Mouse (Mus musculus) layer of hippocampus, adult 8-10 months (tissue): ENCODE measurements around the gene Cacnb4. TPM values are rescaled to one million over a fixed set of nuclear protein-coding genes. Genes with fewer than 3 reads are reported as not detected.

Experiments
- DNase-seq, 2 experiments: peaks; one replicate each; pipeline ENCODE4 v3.0.0; 2022; ENCODE audit warnings: low spot score in 2 of 2
- total RNA-seq, 4 experiments: library from RNA; stranded (reverse); gene quantifications; 2 replicates each; pipeline ENCODE4 v1.2.4; 2022

The Cacnb4 gene
- total RNA-seq, 4 experiments from 2014 or later: 79.3 to 85.5 (median 80.2) TPM

GRCm38 (mm10) chr2:52570781-52571180, 105.8 kb downstream of the Cacnb4 start:
- DNase-seq: no peak

DNA sequence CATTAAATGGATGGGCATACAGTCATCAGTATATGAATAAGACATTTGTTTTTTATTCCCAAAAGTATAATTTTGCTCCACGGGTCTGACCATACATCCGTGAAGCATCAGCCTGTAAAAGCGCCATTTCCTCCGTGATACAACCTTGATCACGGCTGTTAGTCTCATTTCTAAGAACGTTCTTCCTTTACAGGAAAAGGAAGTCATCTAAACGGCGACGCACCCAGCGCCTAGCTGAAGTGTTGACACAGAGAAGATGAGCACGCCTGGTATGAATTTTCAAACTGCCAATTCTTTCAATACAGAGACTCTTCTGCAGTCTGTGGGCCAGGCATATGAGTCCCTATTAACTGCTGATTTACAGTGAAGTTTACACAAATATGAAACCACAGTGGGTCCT, 106.5 kb downstream of the Cacnb4 start:
- DNase-seq: no peak

GRCm38 (mm10) chr2:52568131-52568530, 108.5 kb downstream of the Cacnb4 start:
- DNase-seq: no peak

DNA sequence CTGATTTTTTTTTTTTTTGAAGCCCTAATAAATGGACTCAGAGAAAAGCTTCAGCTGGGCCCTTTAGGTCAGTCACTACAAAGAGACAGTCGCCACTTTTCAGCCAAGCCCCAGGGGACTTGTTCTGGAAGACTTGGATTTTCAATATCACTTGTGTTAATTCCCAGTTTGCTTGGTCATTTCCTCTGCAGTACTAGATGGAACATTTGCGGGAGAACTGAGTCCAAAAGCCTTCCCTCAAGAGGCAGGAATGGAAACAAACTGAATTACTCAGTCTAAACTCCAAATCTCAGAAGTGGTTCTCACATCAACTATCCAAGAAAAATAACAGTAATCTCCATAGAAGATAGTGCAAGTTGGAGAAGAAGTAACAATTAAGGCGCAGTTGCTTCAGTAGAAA, 109.2 kb downstream of the Cacnb4 start:
- DNase-seq: no peak

DNA sequence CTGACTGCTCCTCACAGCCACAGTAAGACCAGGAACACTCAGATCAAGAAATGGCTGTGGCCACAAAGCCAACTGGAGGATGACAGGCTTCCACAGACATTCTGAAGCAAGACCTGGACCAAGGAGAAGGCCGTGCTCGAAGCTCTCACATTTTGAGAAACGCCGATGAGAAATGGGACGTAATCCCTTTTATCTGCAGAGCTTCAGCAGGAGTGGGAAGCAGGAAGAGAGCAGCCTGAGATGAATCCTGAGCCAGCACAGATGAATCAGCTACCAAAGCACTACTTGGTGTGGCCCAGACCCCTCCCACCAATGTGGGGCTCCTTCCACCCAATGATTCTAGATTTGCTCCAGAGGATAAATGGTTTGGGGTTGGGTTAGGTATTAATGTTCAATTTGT, 113.4 kb downstream of the Cacnb4 start:
- no peak for DNase-seq

GRCm38 (mm10) chr2:52562356-52562755, 114.3 kb downstream of the Cacnb4 start:
- DNase-seq: no peak

DNA sequence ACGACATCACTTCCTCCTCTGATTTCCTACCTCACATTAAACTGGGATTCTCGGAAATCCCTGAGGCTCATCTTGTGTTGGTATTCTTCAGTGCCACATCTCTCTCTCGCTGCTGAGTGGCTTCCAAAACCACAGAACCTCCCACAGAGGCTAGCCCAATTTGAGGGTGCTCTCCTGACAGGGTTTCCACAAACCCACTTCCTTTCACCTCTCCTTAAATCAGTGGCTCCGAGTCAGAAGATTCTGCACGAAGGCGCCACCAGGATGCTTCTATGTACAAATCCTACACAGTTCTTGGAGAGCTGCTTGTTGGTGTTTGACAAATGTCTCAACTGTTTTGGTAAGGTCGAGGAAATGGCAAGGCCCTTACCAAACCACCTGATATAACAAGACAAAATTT, 115.5 kb downstream of the Cacnb4 start:
- DNase-seq: no peak

GRCm38 (mm10) chr2:52560266-52560665, 116.4 kb downstream of the Cacnb4 start:
- DNase-seq: no peak

DNA sequence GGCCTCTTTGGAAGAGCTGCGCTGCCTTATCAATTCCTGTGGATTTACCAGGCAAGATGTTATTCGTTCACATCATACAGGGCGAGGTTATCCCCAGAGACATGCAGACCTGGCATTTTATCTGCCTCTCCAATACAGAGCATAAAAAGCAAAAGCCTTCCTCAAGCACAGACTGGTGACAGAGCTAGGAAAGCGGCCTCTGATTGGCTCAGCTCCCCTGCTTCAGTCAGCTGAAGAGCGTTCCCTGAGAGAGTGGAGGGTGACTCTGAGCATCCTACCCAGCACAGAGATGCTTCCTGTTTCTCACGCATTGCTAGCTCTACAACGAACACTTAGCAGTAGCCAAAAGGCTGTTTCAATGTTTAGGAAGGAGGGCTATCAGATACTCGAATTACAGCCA, 118.2 kb downstream of the Cacnb4 start:
- peak; percentile 69 to 74 for DNase-seq

- DNase-seq: peak in 1 of 2 experiments; percentile 49
These were observed 118.9 kb downstream of the Cacnb4 start for GRCm38 (mm10) chr2:52557503-52558275.

- no peak for DNase-seq
These were observed 119.7 kb downstream of the Cacnb4 start for GRCm38 (mm10) chr2:52556961-52557326.

DNA sequence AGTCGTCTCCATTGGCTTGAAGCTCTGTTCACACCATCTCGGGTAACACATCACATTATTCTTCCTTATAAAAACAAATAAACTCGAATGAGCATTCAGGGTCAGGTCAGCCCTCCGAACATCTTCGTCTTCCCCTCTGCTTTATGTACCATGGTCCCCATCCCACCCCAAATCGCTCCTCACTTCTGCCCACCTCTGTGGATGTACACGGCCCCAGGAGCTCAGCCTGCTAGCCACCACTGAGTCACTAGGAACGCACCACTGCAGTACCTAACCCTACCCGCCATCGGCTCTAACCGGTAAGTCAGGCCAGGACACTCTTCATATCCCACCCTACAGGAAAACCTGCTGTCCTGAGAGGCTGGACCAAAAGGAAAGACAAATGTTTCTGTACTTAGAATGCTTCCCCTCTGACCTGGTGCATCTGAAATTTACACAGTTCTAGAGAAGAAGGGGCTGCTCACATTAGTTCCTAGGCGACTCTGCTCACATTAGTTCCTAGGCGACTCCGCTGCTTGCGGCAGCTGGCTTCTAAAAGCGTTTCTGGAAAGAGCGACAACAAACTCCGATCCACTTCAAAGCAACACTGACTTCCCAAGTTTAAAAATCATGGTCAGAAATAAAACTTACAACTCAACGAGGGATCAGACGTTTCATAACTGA, 120.2 kb downstream of the Cacnb4 start:
- DNase-seq: no peak

DNA sequence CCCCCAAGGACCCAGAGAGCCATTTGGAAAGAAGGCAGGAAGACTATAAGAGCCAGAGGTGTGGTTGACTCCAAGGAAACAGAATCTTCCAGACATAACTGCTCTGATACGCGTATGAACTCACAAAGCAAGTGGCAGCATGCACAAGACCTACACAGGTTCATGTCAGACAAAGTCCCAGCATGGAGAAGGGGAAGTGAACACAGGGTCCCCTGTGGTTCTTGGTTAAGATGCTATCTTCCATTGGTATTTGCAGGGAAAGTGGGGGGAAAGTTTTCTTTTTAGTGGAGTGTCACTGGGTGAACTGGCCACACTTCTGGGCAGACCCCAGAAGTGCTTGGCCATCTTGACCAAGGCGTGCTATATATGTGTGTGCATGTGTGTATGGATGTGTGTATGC, 128.2 kb downstream of the Cacnb4 start:
- DNase-seq: no peak

DNA sequence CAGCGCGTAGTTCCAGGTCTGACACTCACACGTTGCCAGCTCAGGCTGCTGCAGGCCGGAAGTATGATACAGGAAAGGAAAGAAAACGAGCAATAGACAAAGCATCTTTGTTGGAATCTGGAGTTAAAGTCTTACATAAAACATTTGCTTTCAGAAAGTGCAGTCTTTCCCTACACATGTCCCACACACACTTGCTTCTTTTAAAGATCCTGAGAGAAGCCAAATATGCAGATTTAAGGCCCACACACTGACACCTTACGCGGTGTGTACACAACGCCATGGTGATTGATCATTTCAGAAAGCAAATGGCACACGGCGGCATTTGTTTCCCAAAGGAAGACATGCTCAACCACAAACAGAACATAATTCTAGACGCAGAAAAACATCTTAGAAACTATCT, 129.3 kb downstream of the Cacnb4 start:
- no peak for DNase-seq

DNA sequence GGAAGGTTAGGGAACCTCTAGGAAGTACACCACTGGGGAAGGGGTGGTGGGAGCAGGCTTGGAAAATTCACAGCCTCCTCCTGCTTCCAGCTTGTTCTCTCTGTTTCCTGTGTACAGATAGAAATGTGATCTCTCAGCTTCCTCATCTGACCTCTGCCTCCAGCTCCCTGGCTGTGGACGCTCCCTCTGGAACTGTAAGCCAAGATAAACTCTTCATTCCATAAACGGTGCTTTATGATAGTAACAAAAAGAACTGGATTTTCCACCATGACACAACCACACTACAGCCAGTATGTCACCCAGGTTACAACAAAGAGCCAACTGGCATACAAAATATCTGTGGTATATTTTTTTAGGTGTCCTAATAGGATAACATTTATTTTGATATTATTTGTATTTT, 132.1 kb downstream of the Cacnb4 start:
- DNase-seq: no peak

DNA sequence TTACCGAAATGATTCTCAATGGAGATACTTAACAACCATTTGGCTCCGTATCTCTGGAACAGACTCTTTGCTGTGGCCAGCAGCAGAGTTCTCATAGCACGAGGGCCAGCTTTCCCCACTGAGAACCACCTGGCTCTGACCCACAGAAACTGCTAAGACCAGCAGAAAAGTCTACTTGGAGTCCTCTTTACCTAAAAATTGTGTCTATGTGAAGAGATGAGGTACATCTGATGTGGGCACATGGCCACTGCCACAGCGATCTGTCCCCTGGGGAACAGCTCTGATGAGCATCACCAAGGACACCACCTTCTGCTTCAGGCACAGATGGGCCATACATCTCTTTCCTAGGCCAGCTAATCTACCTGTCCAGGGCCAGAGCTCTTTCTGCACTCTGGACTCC, 135.6 kb downstream of the Cacnb4 start:
- no peak for DNase-seq

DNA sequence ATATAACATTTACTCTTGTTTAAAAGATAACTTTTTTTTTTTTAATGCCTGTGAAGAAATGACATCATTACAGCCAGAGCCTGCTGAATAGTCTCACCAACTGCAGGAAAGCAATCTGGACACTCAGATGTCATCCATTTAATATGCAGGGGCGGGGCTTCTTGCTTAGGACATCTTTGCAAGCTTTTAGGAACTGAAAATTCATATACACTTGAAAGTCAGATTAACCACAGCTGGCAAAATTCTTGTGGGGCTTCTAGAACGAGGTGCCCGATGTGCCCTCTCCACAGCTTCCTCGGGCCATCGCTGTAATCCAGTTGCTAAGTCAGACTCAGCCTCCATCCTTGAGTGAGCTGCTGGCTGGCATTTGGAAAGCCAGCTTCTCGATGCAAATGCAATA, 137.3 kb downstream of the Cacnb4 start:
- no peak for DNase-seq

DNA sequence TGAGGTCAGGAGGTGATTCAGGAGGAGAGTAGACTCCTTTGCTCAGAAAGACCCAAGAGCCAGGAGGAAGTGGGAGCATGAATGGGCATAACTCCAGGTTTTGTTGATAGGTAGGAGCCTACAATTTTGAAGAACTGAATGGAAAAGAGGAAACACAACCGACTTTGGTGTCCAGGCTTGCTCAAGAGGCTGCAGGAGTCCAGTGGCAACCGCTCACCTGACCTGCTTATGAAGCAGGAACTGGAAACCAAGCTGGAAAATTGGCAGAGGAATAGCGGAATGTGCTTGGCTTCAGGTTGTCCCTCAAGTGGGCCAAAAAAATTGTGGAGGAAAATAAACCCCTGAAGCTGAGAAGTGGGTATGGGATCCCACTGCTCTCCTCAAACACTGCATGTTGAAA, 139.0 kb downstream of the Cacnb4 start:
- no peak for DNase-seq

GRCm38 (mm10) chr2:52537155-52537554, 139.5 kb downstream of the Cacnb4 start:
- DNase-seq: no peak

GRCm38 (mm10) chr2:52536511-52536910, 140.1 kb downstream of the Cacnb4 start:
- no peak for DNase-seq

GRCm38 (mm10) chr2:52533696-52534095, 142.9 kb downstream of the Cacnb4 start:
- DNase-seq: no peak

GRCm38 (mm10) chr2:52530521-52530920, 146.1 kb downstream of the Cacnb4 start:
- DNase-seq: no peak

GRCm38 (mm10) chr2:52529245-52529644, 147.4 kb downstream of the Cacnb4 start:
- DNase-seq: no peak
